Mouse (Mus musculus) lung, adult 2 months (tissue): ENCODE measurements around the gene Pcdh9. TPM values are rescaled to one million over a fixed set of nuclear protein-coding genes. Genes with fewer than 3 reads are reported as not detected.

ENCODE experiments used
- DNase-seq: peaks from one replicate; pipeline ENCODE4 v3.0.0; 2022
- H3K4me1 ChIP-seq: fragments of 200-500 bp; 2 replicates; pipeline ENCODE4 v1.6.1; 2011; ENCODE audit warnings: low read length; ENCODE audit not compliant: control insufficient read depth, insufficient read depth
- H3K4me3 ChIP-seq: fragments of 200-500 bp; replicated peaks from 2 replicates; pipeline ENCODE3; 2011; ENCODE audit warnings: low read depth, mild to moderate bottlenecking, control low read depth, low read length; ENCODE audit errors: extremely low read depth
- CTCF ChIP-seq: fragments of 200-500 bp; IDR thresholded peaks from 2 replicates; pipeline ENCODE4 v1.5.1; 2011; ENCODE audit warnings: mild to moderate bottlenecking, low read length, control low read depth; ENCODE audit not compliant: insufficient read depth
- POLR2A ChIP-seq: fragments of 200-500 bp; IDR thresholded peaks from 2 replicates; pipeline ENCODE4 v1.6.1; 2011; ENCODE audit warnings: low read depth, mild to moderate bottlenecking, control low read depth, low read length, borderline replicate concordance; ENCODE audit errors: extremely low read depth
- WGBS: fragments of 180-500 bp; shearing (Covaris S2); methylation state at CpG from one replicate; pipeline ENCODE4 v1.1.7; 2018; 5-methylcytosine and 5-hydroxymethylcytosine counted together
- polyA plus RNA-seq: library from polyadenylated mRNA; depleted of rRNA; stranded (reverse); fragments of >200 nt; gene quantifications from 2 replicates; pipeline ENCODE4 v1.2.3, GENCODE M21; 2012

The Pcdh9 gene
- polyA plus RNA-seq, 1 experiment, result 0.27 TPM

- TF ChIP-seq POLR2A (no peak), CTCF (no peak)
Observed at GRCm38 (mm10) chr14:93376159-93376558, 514.3 kb downstream of the Pcdh9 start.

GRCm38 (mm10) chr14:93374181-93374580 is 516.3 kb downstream of the Pcdh9 start:
- TF ChIP-seq CTCF (no peak), POLR2A (no peak)
- Histone ChIP-seq H3K4me3 (no peak overlapping the region), H3K4me1 (no peaks in the 10 kb centered on the region)
- 80% methylated on average over 4 of the region's 4 CpGs for WGBS
- no peak for DNase-seq

More at GRCm38 (mm10) chr14:93376159-93376558, 514.3 kb downstream of the Pcdh9 start:
- no peak overlapping the region for H3K4me3 ChIP-seq
- whole genome bisulfite sequencing, result 41% methylated on average over 4 of the region's 4 CpGs
- H3K4me1 ChIP-seq, result no peaks in the 10 kb centered on the region
- no peak for DNase-seq

GRCm38 (mm10) chr14:93354150-93354549 is 536.3 kb downstream of the Pcdh9 start:
- no peak overlapping the region for H3K4me3 ChIP-seq
- no peak for TF ChIP-seq CTCF
- no peak for DNase-seq
- WGBS, result 85% methylated on average over 3 of the region's 3 CpGs
- no peaks in the 10 kb centered on the region for H3K4me1 ChIP-seq

GRCm38 (mm10) chr14:93350906-93351305 is 539.6 kb downstream of the Pcdh9 start:
- H3K4me3 ChIP-seq, result no peak overlapping the region
- no peak for TF ChIP-seq CTCF
- no peak for TF ChIP-seq POLR2A
- no peak for DNase-seq
- H3K4me1 ChIP-seq, result no peaks in the 10 kb centered on the region
- WGBS, result 48% methylated on average over 6 of the region's 6 CpGs

GRCm38 (mm10) chr14:93349166-93349565 is 541.3 kb downstream of the Pcdh9 start:
- TF ChIP-seq POLR2A, result no peak
- TF ChIP-seq CTCF, result no peak
- H3K4me1 ChIP-seq, result no peaks in the 10 kb centered on the region
- no peak overlapping the region for H3K4me3 ChIP-seq
- no peak for DNase-seq
- WGBS, result 80% methylated on average over 7 of the region's 7 CpGs

GRCm38 (mm10) chr14:93347031-93347430 is 543.4 kb downstream of the Pcdh9 start:
- TF ChIP-seq CTCF (no peak), POLR2A (no peak)
- 19% methylated on average over 2 of the region's 2 CpGs for WGBS
- no peak for DNase-seq

GRCm38 (mm10) chr14:93342781-93343180 is 547.7 kb downstream of the Pcdh9 start:
- WGBS, result 41% methylated on average over 3 of the region's 3 CpGs
- no peak for DNase-seq
- Histone ChIP-seq H3K4me3 (no peak overlapping the region), H3K4me1 (no peaks in the 10 kb centered on the region)
- TF ChIP-seq POLR2A (no peak), CTCF (no peak)

More at GRCm38 (mm10) chr14:93347031-93347430, 543.4 kb downstream of the Pcdh9 start:
- no peak overlapping the region for H3K4me3 ChIP-seq
- H3K4me1 ChIP-seq, result no peaks in the 10 kb centered on the region

GRCm38 (mm10) chr14:93341390-93341789 is 549.1 kb downstream of the Pcdh9 start:
- no peaks in the 10 kb centered on the region for H3K4me1 ChIP-seq
- H3K4me3 ChIP-seq, result no peak overlapping the region
- WGBS, result 62% methylated on average over 5 of the region's 5 CpGs
- DNase-seq, result no peak
- TF ChIP-seq CTCF, result no peak
- no peak for TF ChIP-seq POLR2A

- no peak for DNase-seq
- H3K4me1 ChIP-seq, result no peaks in the 10 kb centered on the region
- no peak for TF ChIP-seq POLR2A
- no peak for TF ChIP-seq CTCF
- H3K4me3 ChIP-seq, result no peak overlapping the region
Observed at GRCm38 (mm10) chr14:93329247-93329646, 561.2 kb downstream of the Pcdh9 start.

- no peak for DNase-seq
- no peaks in the 10 kb centered on the region for H3K4me1 ChIP-seq
- no peak overlapping the region for H3K4me3 ChIP-seq
- TF ChIP-seq CTCF, result no peak
- no peak for TF ChIP-seq POLR2A
Observed at GRCm38 (mm10) chr14:93317393-93317792, 573.1 kb downstream of the Pcdh9 start.
